Mouse (Mus musculus) liver, embryonic 16.5 days (tissue): ENCODE results near the gene Tysnd1. TPM values are rescaled to one million over a fixed set of nuclear protein-coding genes. Genes with fewer than 3 reads are reported as not detected.

ENCODE experiments used
- ATAC-seq: fragments of 200-750 bp; cut with Nextera tagmentation; 2 replicates; pipeline ENCODE4 v1.8.0; 2017; ENCODE audit warnings: low read depth, mild to moderate bottlenecking, moderate number of reproducible peaks, moderate library complexity
- H3K27ac ChIP-seq: fragments of 300-500 bp; sonication (generic); 2 replicates; pipeline ENCODE4 v1.5.1; 2014; ENCODE audit warnings: mild to moderate bottlenecking, low read length
- H3K27me3 ChIP-seq: fragments of 300-500 bp; sonication (generic); 2 replicates; pipeline ENCODE4 v1.6.1; 2014; ENCODE audit warnings: low read depth, low read length, mixed read lengths; ENCODE audit not compliant: control insufficient read depth, insufficient read depth
- H3K36me3 ChIP-seq: fragments of 300-500 bp; sonication (generic); 2 replicates; pipeline ENCODE4 v1.6.1; 2014; ENCODE audit warnings: mild to moderate bottlenecking; ENCODE audit not compliant: control insufficient read depth, insufficient read depth
- H3K4me1 ChIP-seq: fragments of 300-500 bp; sonication (generic); 2 replicates; pipeline ENCODE4 v1.6.1; 2014; ENCODE audit warnings: low read depth, low read length, mixed read lengths; ENCODE audit not compliant: control insufficient read depth
- H3K4me2 ChIP-seq: fragments of 300-500 bp; sonication (generic); 2 replicates; pipeline ENCODE4 v1.6.1; 2014; ENCODE audit warnings: low read depth, low read length, mixed read lengths
- H3K4me3 ChIP-seq: fragments of 300-500 bp; sonication (generic); 2 replicates; pipeline ENCODE4 v1.5.1; 2014; ENCODE audit warnings: low read depth, mild to moderate bottlenecking, low read length
- H3K9ac ChIP-seq: fragments of 300-500 bp; sonication (generic); 2 replicates; pipeline ENCODE4 v1.6.1; 2014; ENCODE audit warnings: low read depth, low read length
- H3K9me3 ChIP-seq: fragments of 300-500 bp; sonication (generic); replicated peaks from 2 replicates; pipeline ENCODE4 v1.6.1; 2016; ENCODE audit warnings: low read length; ENCODE audit not compliant: control insufficient read depth
- WGBS: fragments of 180-500 bp; shearing (Covaris S2); extraction: QIAGEN DNeasy Blood & Tissue Kit; methylation state at CpG from one replicate; pipeline ENCODE4 v1.1.7; 2014; ENCODE audit not compliant: insufficient replicate concordance; 5-methylcytosine and 5-hydroxymethylcytosine counted together
- polyA plus RNA-seq: library from polyadenylated mRNA; unstranded; fragments of >200 nt; fragmentation: Nextera tagmentation; extraction: Ambion mirVana; gene quantifications from 2 replicates; pipeline ENCODE4 v1.2.1, GENCODE M21; 2015

Gene Tysnd1
- polyA plus RNA-seq, 1 experiment from 2014 or later = 12.8 TPM

GRCm38 (mm10) chr10:61704663-61705062 lies 9.3 kb downstream of the Tysnd1 start:
- Histone ChIP-seq H3K36me3 (peaks cover 3% of the 10 kb centered on the region; the same call in 1 of the 2 replicates), H3K27me3 (no peaks in the 10 kb centered on the region), H3K4me3 (no peak overlapping the region), H3K4me2 (no peak overlapping the region), H3K9ac (no peak overlapping the region), H3K4me1 (no peaks in the 10 kb centered on the region), H3K9me3 (no peaks in the 10 kb centered on the region), H3K27ac (no peak overlapping the region)
- ATAC-seq = no peak
- WGBS = 59% methylated on average over 4 of the region's 4 CpGs

GRCm38 (mm10) chr10:61706412-61707375 lies 11.4 kb downstream of the Tysnd1 start:
- Histone ChIP-seq H3K9me3 (no peaks in the 10 kb centered on the region), H3K9ac (no peak overlapping the region), H3K4me2 (no peak overlapping the region), H3K4me3 (no peak overlapping the region), H3K4me1 (no peaks in the 10 kb centered on the region), H3K36me3 (peaks cover 3% of the 10 kb centered on the region; the same call in 1 of the 2 replicates), H3K27ac (no peak overlapping the region), H3K27me3 (no peaks in the 10 kb centered on the region)
- ATAC-seq = no peak
- 66% methylated on average over 6 of the region's 6 CpGs for WGBS

- H3K9me3 ChIP-seq = no peaks in the 10 kb centered on the region
- no peaks in the 10 kb centered on the region for H3K27me3 ChIP-seq
- no peak for ATAC-seq
- 55% methylated on average over 3 of the region's 3 CpGs for WGBS
- no peak overlapping the region for H3K4me3 ChIP-seq
- no peak overlapping the region for H3K4me2 ChIP-seq
- H3K36me3 ChIP-seq = no peaks in the 10 kb centered on the region
- H3K27ac ChIP-seq = no peak overlapping the region
- H3K4me1 ChIP-seq = peaks cover 11% of the 10 kb centered on the region
- H3K9ac ChIP-seq = no peak overlapping the region
Measured at GRCm38 (mm10) chr10:61713601-61714000, 18.3 kb downstream of the Tysnd1 start.

GRCm38 (mm10) chr10:61714146-61714545 lies 18.8 kb downstream of the Tysnd1 start:
- no peaks in the 10 kb centered on the region for H3K9me3 ChIP-seq
- peaks cover 11% of the 10 kb centered on the region for H3K4me1 ChIP-seq
- no peak for ATAC-seq
- 54% methylated on average over 4 of the region's 4 CpGs for WGBS
- H3K27me3 ChIP-seq = no peaks in the 10 kb centered on the region
- no peak overlapping the region for H3K4me2 ChIP-seq
- H3K27ac ChIP-seq = no peak overlapping the region
- H3K36me3 ChIP-seq = no peaks in the 10 kb centered on the region
- H3K9ac ChIP-seq = no peak overlapping the region
- no peak overlapping the region for H3K4me3 ChIP-seq

- H3K4me2 ChIP-seq = peak within 1 kb of the TSS; percentile 86
- H3K27me3 ChIP-seq = no peaks in the 10 kb centered on the region
- peak within 1 kb of the TSS; percentile 65 for H3K4me3 ChIP-seq
- 14% methylated on average over 33 of the region's 36 CpGs for WGBS
- H3K27ac ChIP-seq = no peak within 1 kb of the TSS
- H3K36me3 ChIP-seq = no peaks in the 10 kb centered on the region
- H3K9me3 ChIP-seq = no peaks in the 10 kb centered on the region
- ATAC-seq = peak; percentile 92
- H3K9ac ChIP-seq = peak within 1 kb of the TSS; percentile 60
- H3K4me1 ChIP-seq = peaks cover 11% of the 10 kb centered on the region
Measured at GRCm38 (mm10) chr10:61714771-61715461, 19.6 kb downstream of the Tysnd1 start, which contains the start of gene Aifm2. Gene Aifm2, plus strand, starts transcription at chr10:61715263.

- WGBS = 4% methylated on average over 11 of the region's 11 CpGs
- Histone ChIP-seq H3K4me2 (peak overlapping the region; percentile 86), H3K27ac (no peak overlapping the region), H3K4me3 (peak overlapping the region; percentile 65), H3K9ac (peak overlapping the region; percentile 60), H3K36me3 (no peaks in the 10 kb centered on the region), H3K9me3 (no peaks in the 10 kb centered on the region), H3K4me1 (peaks cover 11% of the 10 kb centered on the region), H3K27me3 (no peaks in the 10 kb centered on the region)
- no peak; the same call in 1 of the 2 replicates for ATAC-seq
Measured at GRCm38 (mm10) chr10:61715462-61715837, 20.1 kb downstream of the Tysnd1 start.

GRCm38 (mm10) chr10:61715996-61716864 lies 20.9 kb downstream of the Tysnd1 start:
- Histone ChIP-seq H3K27me3 (no peaks in the 10 kb centered on the region), H3K9ac (no peak overlapping the region), H3K9me3 (no peaks in the 10 kb centered on the region), H3K27ac (peak overlapping the region; percentile 33; the same call in 1 of the 2 replicates), H3K4me3 (peak overlapping the region; percentile 65; the same call in 1 of the 2 replicates), H3K4me1 (peaks cover 11% of the 10 kb centered on the region), H3K4me2 (peak overlapping the region; percentile 86), H3K36me3 (no peaks in the 10 kb centered on the region)
- no peak for ATAC-seq
- WGBS = 53% methylated on average over 7 of the region's 7 CpGs

GRCm38 (mm10) chr10:61717406-61718296 lies 22.3 kb downstream of the Tysnd1 start:
- no peak overlapping the region for H3K4me2 ChIP-seq
- no peak overlapping the region for H3K27ac ChIP-seq
- no peak overlapping the region for H3K9ac ChIP-seq
- ATAC-seq = no peak
- 74% methylated on average over 12 of the region's 12 CpGs for WGBS
- H3K9me3 ChIP-seq = no peaks in the 10 kb centered on the region
- no peaks in the 10 kb centered on the region for H3K27me3 ChIP-seq
- H3K36me3 ChIP-seq = no peaks in the 10 kb centered on the region
- no peak overlapping the region for H3K4me3 ChIP-seq
- H3K4me1 ChIP-seq = peaks cover 11% of the 10 kb centered on the region
